28 mouse cellular contexts compared by ENCODE assay signal in the genomic region with DNA sequence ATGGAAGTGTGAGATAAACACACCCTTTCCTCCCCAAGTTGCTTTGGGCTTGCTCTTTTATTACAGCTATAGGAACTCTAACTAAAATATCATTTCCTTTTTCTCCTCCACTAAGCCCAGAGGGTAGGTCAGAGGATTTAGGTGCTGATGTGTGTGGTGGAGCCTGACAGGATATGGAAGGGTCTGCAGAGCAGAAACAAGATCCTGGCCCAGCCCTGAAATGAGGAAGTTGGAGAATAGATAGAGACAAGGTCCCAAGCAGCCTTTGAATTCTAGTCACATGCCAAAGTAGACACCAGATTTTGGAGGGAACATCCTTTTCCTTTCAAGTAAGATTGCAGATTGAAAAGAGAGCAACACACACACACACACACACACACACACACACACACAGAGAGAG.
"Had no signal": no experiment of that assay in that cellular context is flagged by ENCODE, and none has a peak within 500 bp of the region (broad histone marks: within the 10 kb centered on the region; RNA-seq: fewer than 3 reads in every experiment).

No protein-coding gene starts in this region.

- H3K27ac ChIP-seq: heart, adult 2 months; heart, embryonic 13.5 days; heart, embryonic 15.5 days; hindbrain, embryonic 10.5 days; hindbrain, embryonic 12.5 days; hindbrain, embryonic 14.5 days; intestine, embryonic 15.5 days; kidney, embryonic 15.5 days; kidney, postnatal 0 days; layer of hippocampus, adult 2 months; left cerebral cortex, adult 2 months; limb, embryonic 10.5 days; limb, embryonic 12.5 days; liver, embryonic 13.5 days had no signal

- H3K9me3 ChIP-seq: heart, embryonic 13.5 days; heart, embryonic 15.5 days; hindbrain, embryonic 10.5 days; hindbrain, embryonic 12.5 days; intestine, embryonic 15.5 days; kidney, embryonic 15.5 days; limb, embryonic 10.5 days; limb, embryonic 12.5 days; liver, embryonic 13.5 days had no signal

- DNase-seq: gastrocnemius, postnatal 25 days; heart, adult 11 months; heart, adult 2 months; heart, postnatal 14 days; heart, postnatal 36 days; kidney, adult 11 months; kidney, adult 2 months; kidney, adult 9 months; kidney, postnatal 25 days; kidney, postnatal 4 days; liver; liver, embryonic 13.5 days had no signal

- H3K36me3 ChIP-seq: heart, embryonic 13.5 days; heart, embryonic 15.5 days; hindbrain, embryonic 10.5 days; hindbrain, embryonic 12.5 days; intestine, embryonic 15.5 days; kidney, embryonic 15.5 days; limb, embryonic 10.5 days; limb, embryonic 12.5 days; liver, embryonic 13.5 days had no signal

- H3K4me2 ChIP-seq: heart, embryonic 11.5 days; heart, embryonic 13.5 days; heart, embryonic 15.5 days; hindbrain, embryonic 12.5 days; hindbrain, embryonic 14.5 days; intestine, embryonic 15.5 days; kidney, embryonic 15.5 days; limb, embryonic 12.5 days; liver, embryonic 11.5 days; liver, embryonic 13.5 days had no signal

- H3K9ac ChIP-seq: heart, embryonic 13.5 days; heart, embryonic 15.5 days; hindbrain, embryonic 12.5 days; hindbrain, embryonic 14.5 days; intestine, embryonic 15.5 days; kidney, embryonic 15.5 days; limb, embryonic 12.5 days; liver, embryonic 13.5 days had no signal

- H3K4me1 ChIP-seq: heart, embryonic 13.5 days; heart, embryonic 15.5 days; hindbrain, embryonic 10.5 days; hindbrain, embryonic 12.5 days; intestine, embryonic 15.5 days; kidney, embryonic 15.5 days; limb, embryonic 10.5 days; limb, embryonic 12.5 days had no signal

- ATAC-seq: hindbrain, embryonic 16.5 days; inflammation-experienced regulatory T-cells, adult 6 months; intestine, embryonic 15.5 days had no signal

- H3K4me3 ChIP-seq: heart, adult 2 months; heart, embryonic 13.5 days; heart, embryonic 15.5 days; hindbrain, embryonic 10.5 days; hindbrain, embryonic 12.5 days; intestine, embryonic 15.5 days; kidney, embryonic 15.5 days; layer of hippocampus, adult 2 months; left cerebral cortex, adult 2 months; limb, embryonic 10.5 days; limb, embryonic 12.5 days; liver, embryonic 13.5 days had no signal

- H3K27me3 ChIP-seq: heart, embryonic 13.5 days; heart, embryonic 15.5 days; hindbrain, embryonic 12.5 days; intestine, embryonic 15.5 days; kidney, embryonic 15.5 days; limb, embryonic 12.5 days; liver, embryonic 13.5 days had no signal
